Mouse (Mus musculus) kidney, postnatal 14 days (tissue): ENCODE measurements around the gene Fndc3a.
A peak's percentile ranks its signal among the peaks of the same experiment; 100 is the strongest.

Experiments used
- DNase-seq: peaks from one replicate; pipeline ENCODE4 v3.0.0; 2022; ENCODE audit warnings: mixed read lengths

Fndc3a gene

GRCm38 (mm10) chr14:72532028-72532917, 177.5 kb downstream of the Fndc3a start:
- peak; percentile 58 for DNase-seq

GRCm38 (mm10) chr14:72527126-72527525, 182.7 kb downstream of the Fndc3a start:
- DNase-seq, result no peak

- peak; percentile 45 for DNase-seq
Measured at GRCm38 (mm10) chr14:72519561-72519960, 190.2 kb downstream of the Fndc3a start.

GRCm38 (mm10) chr14:72518786-72519185, 191.0 kb downstream of the Fndc3a start:
- DNase-seq, result peak; percentile 38

- DNase-seq, result peak; percentile 65
Measured at GRCm38 (mm10) chr14:72516376-72516775, 193.4 kb downstream of the Fndc3a start.

- no peak for DNase-seq
Measured at GRCm38 (mm10) chr14:72506723-72507420, 202.9 kb downstream of the Fndc3a start.

- DNase-seq, result peak; percentile 10
Measured at GRCm38 (mm10) chr14:72506018-72506722, 203.6 kb downstream of the Fndc3a start.

GRCm38 (mm10) chr14:72504985-72505384, 204.8 kb downstream of the Fndc3a start:
- no peak for DNase-seq

GRCm38 (mm10) chr14:72503241-72503640, 206.6 kb downstream of the Fndc3a start:
- no peak for DNase-seq

GRCm38 (mm10) chr14:72493775-72494174, 216.0 kb downstream of the Fndc3a start:
- no peak for DNase-seq

- DNase-seq, result no peak
Measured at GRCm38 (mm10) chr14:72491738-72492137, 218.1 kb downstream of the Fndc3a start, which contains the start of gene Gm9195. TSS of gene Gm9195 (minus strand) at chr14:72491838.

- no peak for DNase-seq
Measured at GRCm38 (mm10) chr14:72490367-72490766, 219.4 kb downstream of the Fndc3a start.
